Mouse (Mus musculus): ENCODE data around the gene Atp8a2. TPM values are rescaled to one million over a fixed set of nuclear protein-coding genes. Genes with fewer than 3 reads are reported as not detected.

Atp8a2 gene
- polyA plus RNA-seq, 1 experiment from 2014 or later: 46.8 TPM

DNA sequence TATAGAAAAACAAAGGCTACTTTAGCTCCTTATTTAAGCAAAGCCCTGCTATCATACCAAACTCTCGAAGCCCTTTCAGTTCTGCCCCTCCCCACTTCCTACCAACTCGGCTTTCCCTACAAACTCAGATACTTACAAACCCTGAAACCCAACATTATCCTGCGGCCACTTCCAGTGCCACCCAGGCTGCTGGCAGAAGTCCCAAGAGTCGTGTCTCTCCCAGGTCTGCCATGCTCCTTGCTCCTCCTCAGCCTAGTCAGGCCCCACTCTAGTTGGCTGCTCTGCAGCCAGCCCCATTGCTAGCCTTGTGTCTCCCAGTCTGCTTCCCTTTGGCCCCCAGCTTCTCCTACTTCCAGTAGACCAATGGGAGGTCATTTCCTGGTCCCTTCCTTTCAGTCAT is 451.3 kb downstream of the Atp8a2 start:
- ATAC-seq (ENCODE audit: low FRiP score): no peak
- Histone ChIP-seq H3K9me3 (replicated peaks) (no peaks in the 10 kb centered on the region), H3K27ac (replicated peaks) (no peak overlapping the region), H3K4me3 (replicated peaks) (no peak overlapping the region), H3K27me3 (replicated peaks) (peaks cover 48% of the 10 kb centered on the region), H3K9ac (replicated peaks) (no peak overlapping the region), H3K4me2 (no peak overlapping the region), H3K36me3 (no peaks in the 10 kb centered on the region), H3K4me1 (no peaks in the 10 kb centered on the region)
- 71% methylated on average over 4 of the region's 4 CpGs for WGBS

DNA sequence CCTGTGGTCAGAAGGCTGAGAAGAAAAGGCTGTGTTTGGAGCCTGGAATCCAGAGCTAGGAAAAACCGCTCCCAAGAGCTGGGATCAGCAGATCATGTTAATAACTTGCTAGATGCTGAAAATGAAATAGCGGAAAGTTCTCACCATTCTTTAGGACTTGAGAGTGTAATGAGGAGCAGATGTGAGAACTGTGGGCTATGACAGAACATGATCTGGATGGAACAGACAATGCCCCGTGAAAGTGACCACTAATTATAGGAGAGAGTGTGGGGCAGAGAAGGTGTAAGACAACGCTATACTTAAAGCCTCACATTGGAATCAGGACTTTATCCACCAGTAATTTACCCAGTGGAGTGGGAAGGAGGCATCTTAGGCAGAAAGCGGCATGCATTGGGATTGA is 455.2 kb downstream of the Atp8a2 start:
- peaks cover 8% of the 10 kb centered on the region for H3K4me1 ChIP-seq
- H3K4me2 ChIP-seq: no peak overlapping the region
- no peaks in the 10 kb centered on the region for H3K36me3 ChIP-seq
- H3K27ac ChIP-seq (replicated peaks): no peak overlapping the region
- H3K9ac ChIP-seq (replicated peaks): no peak overlapping the region
- no peak overlapping the region for H3K4me3 ChIP-seq (replicated peaks)
- no peaks in the 10 kb centered on the region for H3K9me3 ChIP-seq (replicated peaks)
- ATAC-seq (ENCODE audit: low FRiP score): no peak
- WGBS: 95% methylated on average over 5 of the region's 5 CpGs
- peaks cover 55% of the 10 kb centered on the region for H3K27me3 ChIP-seq (replicated peaks)

DNA sequence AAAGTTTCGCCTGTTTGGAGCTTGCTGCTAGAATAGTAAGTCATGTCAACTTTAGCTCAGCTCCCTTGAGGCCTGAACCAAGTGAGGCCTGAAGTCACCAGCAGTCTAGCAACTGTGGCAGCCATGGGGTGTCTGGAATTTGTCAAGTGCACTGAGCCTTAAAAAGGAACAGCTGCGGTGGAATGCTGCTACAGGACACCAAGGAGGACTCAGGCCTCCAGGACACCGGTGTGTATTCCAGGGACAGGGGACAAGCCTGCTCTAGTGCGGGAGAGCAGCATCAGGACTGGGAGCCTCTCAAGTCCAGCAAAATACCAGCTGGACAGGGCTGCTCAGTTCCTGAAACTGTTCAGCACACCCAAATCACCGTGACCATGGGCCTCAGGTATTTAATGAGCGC is 457.5 kb downstream of the Atp8a2 start:
- H3K36me3 ChIP-seq: no peaks in the 10 kb centered on the region
- no peak overlapping the region for H3K4me2 ChIP-seq
- no peak overlapping the region for H3K27ac ChIP-seq (replicated peaks)
- no peak overlapping the region for H3K4me3 ChIP-seq (replicated peaks)
- H3K27me3 ChIP-seq (replicated peaks): peaks cover 45% of the 10 kb centered on the region
- no peak overlapping the region for H3K9ac ChIP-seq (replicated peaks)
- WGBS: 55% methylated on average over 6 of the region's 6 CpGs
- no peak for ATAC-seq (ENCODE audit: low FRiP score)
- peaks cover 13% of the 10 kb centered on the region for H3K4me1 ChIP-seq
- no peaks in the 10 kb centered on the region for H3K9me3 ChIP-seq (replicated peaks)

DNA sequence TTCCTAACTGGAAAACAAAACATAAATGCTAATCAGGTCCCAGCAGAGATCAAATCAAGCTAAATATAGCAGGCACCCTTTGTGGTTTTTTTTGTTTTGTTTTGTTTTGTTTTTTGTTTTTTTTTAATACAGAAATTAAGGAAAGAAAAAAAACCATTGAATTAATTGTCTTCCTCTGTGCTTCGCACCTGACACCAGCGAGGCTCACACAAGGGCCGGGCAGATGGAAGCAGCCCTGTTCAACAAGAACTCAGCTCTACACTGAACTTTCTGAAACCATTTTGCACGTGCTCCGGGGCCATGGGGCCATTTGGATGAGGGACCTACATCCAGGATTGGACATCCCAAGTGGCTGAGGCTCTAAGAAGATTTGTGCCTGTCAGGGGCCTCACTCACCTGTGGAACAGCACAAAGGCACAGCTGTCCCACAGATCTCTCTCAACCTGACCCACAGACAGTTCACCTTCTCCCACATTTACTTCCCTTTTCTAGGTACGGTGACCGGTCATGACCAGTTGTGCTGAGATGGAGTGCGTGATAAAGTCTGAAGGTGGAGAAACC is 459.2 kb downstream of the Atp8a2 start:
- no peak for ATAC-seq (ENCODE audit: low FRiP score)

DNA sequence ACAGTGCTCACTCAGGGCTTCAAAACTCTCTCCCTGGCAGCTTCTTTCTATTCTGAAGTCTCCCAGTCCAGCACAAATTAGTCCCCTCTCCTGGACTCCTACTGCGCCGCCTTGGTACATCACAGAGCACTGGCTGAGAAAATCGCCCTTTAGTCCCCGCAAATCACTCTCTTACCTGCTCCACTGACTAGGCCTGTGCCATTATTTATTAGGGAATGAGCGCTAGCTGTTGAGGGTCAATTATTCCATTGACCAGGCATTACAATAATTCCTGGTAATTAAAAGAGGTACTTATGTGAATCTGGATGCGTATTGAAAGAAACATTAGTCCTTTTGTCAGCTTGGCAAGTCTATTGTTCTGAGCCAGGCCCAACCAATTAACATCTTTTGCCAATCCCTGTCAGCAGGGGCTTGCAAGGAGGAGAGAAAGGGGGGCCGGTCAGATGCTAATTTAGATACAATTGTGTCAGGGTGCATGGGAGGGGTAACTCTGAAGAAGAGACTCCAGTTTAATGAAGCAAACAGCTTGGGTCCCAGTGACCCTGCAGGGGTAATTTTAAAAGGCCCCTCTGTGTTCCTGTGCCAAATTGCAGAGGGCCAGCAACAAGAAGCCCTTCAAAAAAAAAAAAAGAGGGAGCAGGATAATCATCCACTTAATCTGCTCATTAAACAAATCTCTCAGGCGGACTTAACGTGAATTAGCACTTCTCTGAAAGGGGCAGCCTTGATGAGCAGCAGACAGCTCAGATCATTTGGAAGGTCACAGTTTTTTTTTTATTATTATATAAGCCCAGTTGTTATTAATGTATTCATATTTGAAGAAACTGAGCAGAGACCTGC is 459.9 kb downstream of the Atp8a2 start:
- H3K9me3 ChIP-seq (replicated peaks): no peaks in the 10 kb centered on the region
- H3K9ac ChIP-seq (replicated peaks): no peak overlapping the region
- no peak overlapping the region for H3K4me2 ChIP-seq
- no peaks in the 10 kb centered on the region for H3K36me3 ChIP-seq
- peaks cover 16% of the 10 kb centered on the region for H3K4me1 ChIP-seq
- peaks cover 34% of the 10 kb centered on the region for H3K27me3 ChIP-seq (replicated peaks)
- peak; percentile 64 for ATAC-seq (ENCODE audit: low FRiP score)
- no peak overlapping the region for H3K4me3 ChIP-seq (replicated peaks)
- WGBS: 9% methylated on average over 9 of the region's 9 CpGs
- no peak overlapping the region for H3K27ac ChIP-seq (replicated peaks)

More for the DNA sequence above, 459.2 kb downstream of the Atp8a2 start:
- no peak overlapping the region for H3K9ac ChIP-seq (replicated peaks)
- H3K27me3 ChIP-seq (replicated peaks): peaks cover 35% of the 10 kb centered on the region
- H3K27ac ChIP-seq (replicated peaks): no peak overlapping the region
- no peak overlapping the region for H3K4me3 ChIP-seq (replicated peaks)
- no peaks in the 10 kb centered on the region for H3K9me3 ChIP-seq (replicated peaks)
- WGBS: 63% methylated on average over 8 of the region's 8 CpGs
- no peaks in the 10 kb centered on the region for H3K36me3 ChIP-seq
- peaks cover 13% of the 10 kb centered on the region for H3K4me1 ChIP-seq
- no peak overlapping the region for H3K4me2 ChIP-seq

DNA sequence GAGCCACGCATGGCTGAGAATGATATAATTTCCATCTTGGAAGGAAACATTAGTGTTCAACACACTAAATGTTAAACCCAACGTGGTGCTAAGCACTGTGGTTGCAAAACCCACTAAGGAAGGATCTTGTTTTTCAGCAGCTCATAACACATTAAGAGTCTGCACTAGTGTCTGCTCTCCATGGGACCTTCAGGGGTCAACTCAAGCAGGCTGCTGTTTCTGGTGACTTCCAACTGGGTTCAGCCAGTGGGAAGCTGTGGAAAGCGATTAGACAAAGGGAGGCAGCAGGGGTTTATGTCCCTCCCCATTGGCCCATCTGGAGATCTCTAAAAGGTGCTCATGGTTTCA is 467.0 kb downstream of the Atp8a2 start:
- H3K4me1 ChIP-seq: peaks cover 6% of the 10 kb centered on the region; the same call in 1 of the 2 replicates
- H3K4me2 ChIP-seq: no peak overlapping the region
- no peak for ATAC-seq (ENCODE audit: low FRiP score)
- no peak overlapping the region for H3K4me3 ChIP-seq (replicated peaks)
- no peak overlapping the region for H3K27ac ChIP-seq (replicated peaks)
- no peak overlapping the region for H3K9ac ChIP-seq (replicated peaks)
- WGBS: 49% methylated on average over 3 of the region's 3 CpGs
- peaks cover 21% of the 10 kb centered on the region for H3K27me3 ChIP-seq (replicated peaks)
- H3K36me3 ChIP-seq: no peaks in the 10 kb centered on the region
- H3K9me3 ChIP-seq (replicated peaks): no peaks in the 10 kb centered on the region

DNA sequence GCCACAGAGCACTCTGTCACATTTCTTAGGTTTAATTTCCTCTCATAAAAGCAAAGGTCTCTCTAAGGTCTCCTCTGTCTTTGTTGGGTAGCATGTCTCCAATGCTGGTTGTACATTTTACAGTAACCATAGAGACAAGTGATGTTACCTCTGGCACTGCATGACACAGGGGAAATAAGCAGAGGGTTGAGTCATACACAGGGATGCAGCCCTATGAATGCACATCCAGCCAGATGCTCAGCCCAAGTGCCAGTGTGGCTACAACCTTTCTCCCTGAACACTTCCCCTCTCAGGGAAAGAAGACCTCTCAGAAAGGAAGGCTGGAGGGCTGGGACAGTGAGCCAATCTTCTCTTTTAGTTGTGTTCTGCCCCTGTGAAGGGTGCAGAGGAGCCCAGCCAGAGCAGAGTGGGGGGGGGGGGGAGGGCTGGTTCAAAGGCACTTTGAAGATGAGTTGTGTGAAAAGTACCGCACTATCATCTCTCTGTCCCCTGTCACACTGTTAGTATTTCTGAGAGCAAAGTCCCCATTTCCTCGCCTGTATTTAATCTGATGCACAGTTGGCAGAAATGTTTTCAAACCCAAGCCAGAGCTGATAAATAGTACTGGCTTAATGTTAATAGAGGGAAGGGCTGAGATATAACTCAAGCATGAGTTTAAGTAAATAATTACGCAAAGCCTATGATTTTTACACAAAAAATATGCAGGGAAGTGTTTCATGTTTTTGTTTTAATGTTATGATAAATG is 467.5 kb downstream of the Atp8a2 start:
- Histone ChIP-seq H3K36me3 (no peaks in the 10 kb centered on the region), H3K9me3 (replicated peaks) (no peaks in the 10 kb centered on the region), H3K27me3 (replicated peaks) (peaks cover 19% of the 10 kb centered on the region), H3K27ac (replicated peaks) (no peak overlapping the region), H3K4me3 (replicated peaks) (no peak overlapping the region), H3K9ac (replicated peaks) (no peak overlapping the region), H3K4me1 (peaks cover 6% of the 10 kb centered on the region; the same call in 1 of the 2 replicates), H3K4me2 (no peak overlapping the region)
- ATAC-seq (ENCODE audit: low FRiP score): peak; percentile 45; the same call in 1 of the 2 replicates
- WGBS: 72% methylated on average over 3 of the region's 3 CpGs

DNA sequence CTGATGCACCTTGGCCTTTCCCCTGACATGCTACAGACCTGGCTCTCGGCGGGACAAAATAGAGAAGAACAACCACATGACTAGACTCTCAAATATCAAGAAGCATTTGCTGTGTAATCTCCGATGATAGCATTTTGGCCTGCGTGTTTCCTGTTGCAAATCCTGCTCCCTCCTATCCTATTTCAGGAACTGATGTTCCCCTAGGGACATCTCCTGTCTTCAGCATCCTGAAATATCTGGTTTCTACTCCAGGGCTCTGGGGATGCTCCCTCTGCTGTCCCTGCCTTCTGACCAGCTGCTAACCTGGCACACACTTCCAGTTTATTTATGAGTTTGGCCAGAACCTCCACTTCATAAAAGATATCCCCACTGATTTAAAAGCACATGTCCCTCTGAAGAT is 470.0 kb downstream of the Atp8a2 start:
- H3K9ac ChIP-seq (replicated peaks): no peak overlapping the region
- WGBS: 72% methylated on average over 4 of the region's 4 CpGs

DNA sequence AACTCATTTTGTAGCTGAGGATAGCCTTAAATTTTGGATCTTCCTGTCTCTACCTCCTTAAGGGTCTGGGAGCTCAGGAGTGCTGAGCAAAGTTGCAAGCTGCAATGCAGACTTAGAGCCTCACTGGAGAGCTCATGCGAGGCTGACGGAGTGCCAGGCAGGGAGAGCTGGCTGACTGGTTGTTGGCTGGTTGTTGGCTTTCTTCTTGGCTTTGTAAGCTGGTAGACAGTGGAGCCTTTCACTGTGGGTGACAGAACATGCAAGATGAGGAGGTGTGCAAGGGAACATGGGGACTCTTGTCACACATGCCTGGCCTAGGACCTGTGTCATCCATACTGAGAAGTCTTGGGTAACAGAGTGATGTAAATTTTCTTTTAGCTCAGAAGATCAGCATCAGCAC is 473.8 kb downstream of the Atp8a2 start:
- Histone ChIP-seq H3K4me2 (no peak overlapping the region), H3K9ac (replicated peaks) (no peak overlapping the region), H3K27me3 (replicated peaks) (peaks cover 6% of the 10 kb centered on the region; the same call in 1 of the 2 replicates), H3K36me3 (no peaks in the 10 kb centered on the region), H3K9me3 (replicated peaks) (no peaks in the 10 kb centered on the region), H3K4me1 (0 out of 2 replicates have a peak, but pooled peaks cover 2% of the 10 kb centered on the region), H3K4me3 (replicated peaks) (no peak overlapping the region), H3K27ac (replicated peaks) (no peak overlapping the region)
- ATAC-seq (ENCODE audit: low FRiP score): no peak
- WGBS: 88% methylated on average over 2 of the region's 2 CpGs

More for the DNA sequence above, 470.0 kb downstream of the Atp8a2 start:
- no peak overlapping the region for H3K4me2 ChIP-seq
- peaks cover 17% of the 10 kb centered on the region for H3K27me3 ChIP-seq (replicated peaks)
- no peaks in the 10 kb centered on the region for H3K9me3 ChIP-seq (replicated peaks)
- ATAC-seq (ENCODE audit: low FRiP score): no peak
- H3K4me3 ChIP-seq (replicated peaks): no peak overlapping the region
- H3K4me1 ChIP-seq: peaks cover 2% of the 10 kb centered on the region; the same call in 1 of the 2 replicates
- no peak overlapping the region for H3K27ac ChIP-seq (replicated peaks)
- H3K36me3 ChIP-seq: no peaks in the 10 kb centered on the region

DNA sequence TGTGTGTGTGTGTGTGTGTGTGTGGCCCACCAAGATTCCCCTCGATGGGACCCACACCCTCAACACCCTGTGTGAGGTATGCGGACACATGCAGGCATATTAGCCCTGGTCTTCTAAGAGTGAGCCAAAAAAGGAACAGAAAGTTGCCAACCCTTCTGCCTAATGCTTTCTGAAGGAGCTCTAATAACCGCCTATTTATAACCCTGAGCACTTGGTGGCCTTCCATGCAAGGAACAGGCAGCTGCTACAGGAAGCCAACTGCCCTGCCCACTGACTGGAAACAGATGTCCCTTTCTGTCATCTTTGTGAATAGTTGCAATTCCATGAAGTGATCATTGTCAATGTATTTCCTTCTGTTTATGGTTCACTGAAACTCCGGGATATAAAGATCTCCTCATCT is 475.0 kb downstream of the Atp8a2 start:
- H3K27me3 ChIP-seq (replicated peaks): peaks cover 6% of the 10 kb centered on the region; the same call in 1 of the 2 replicates
- H3K27ac ChIP-seq (replicated peaks): no peak overlapping the region
- no peak overlapping the region for H3K4me3 ChIP-seq (replicated peaks)
- no peak for ATAC-seq (ENCODE audit: low FRiP score)
- 76% methylated on average over 4 of the region's 4 CpGs for WGBS
- no peak overlapping the region for H3K4me2 ChIP-seq
- H3K9me3 ChIP-seq (replicated peaks): no peaks in the 10 kb centered on the region
- H3K36me3 ChIP-seq: no peaks in the 10 kb centered on the region
- no peak overlapping the region for H3K9ac ChIP-seq (replicated peaks)
- H3K4me1 ChIP-seq: 0 out of 2 replicates have a peak, but pooled peaks cover 2% of the 10 kb centered on the region

DNA sequence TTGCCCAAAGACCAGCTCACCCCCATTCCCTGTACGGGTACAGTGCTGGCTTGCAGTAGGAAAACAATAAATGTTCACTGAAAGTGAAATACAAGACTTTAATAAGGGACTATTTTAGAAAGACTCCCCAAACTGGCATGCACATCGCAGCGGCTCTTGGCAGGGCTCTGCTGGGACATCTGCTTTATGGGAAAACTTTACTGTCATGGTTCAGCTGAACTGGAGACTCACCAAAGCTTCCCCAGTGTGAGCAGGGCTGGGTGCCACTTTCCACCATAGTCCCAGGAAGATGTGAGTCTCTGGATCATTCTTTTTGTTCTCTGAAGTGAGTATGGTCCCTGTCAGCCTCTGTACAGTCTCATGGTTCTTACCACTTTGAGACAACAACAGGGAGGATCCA is 475.6 kb downstream of the Atp8a2 start:
- H3K27ac ChIP-seq (replicated peaks): no peak overlapping the region
- no peak overlapping the region for H3K9ac ChIP-seq (replicated peaks)
- no peak overlapping the region for H3K4me2 ChIP-seq
- H3K4me1 ChIP-seq: 0 out of 2 replicates have a peak, but pooled peaks cover 2% of the 10 kb centered on the region
- no peaks in the 10 kb centered on the region for H3K9me3 ChIP-seq (replicated peaks)
- WGBS: 78% methylated on average over 3 of the region's 3 CpGs
- H3K4me3 ChIP-seq (replicated peaks): no peak overlapping the region
- no peaks in the 10 kb centered on the region for H3K36me3 ChIP-seq
- ATAC-seq (ENCODE audit: low FRiP score): no peak
- peaks cover 6% of the 10 kb centered on the region; the same call in 1 of the 2 replicates for H3K27me3 ChIP-seq (replicated peaks)
